Mouse (Mus musculus) megakaryocyte-erythroid progenitor cell, adult 5-6 weeks (primary cell): ENCODE results near the gene Fyb. TPM values are rescaled to one million over a fixed set of nuclear protein-coding genes. Genes with fewer than 3 reads are reported as not detected.

Experiments
- ATAC-seq: replicated peaks from 2 replicates; pipeline ENCODE4 v1.8.0; 2016; ENCODE audit warnings: mild to moderate bottlenecking, inconsistent platforms; ENCODE audit not compliant: severe bottlenecking, poor library complexity, low FRiP score, low TSS enrichment
- total RNA-seq, 2 experiments: library from RNA; stranded (forward) in 1 of 2; stranded (reverse) in 1 of 2; fragments of 200-1000, 215-1000 nt in 1 of 2; fragments of >200 nt in 1 of 2; fragmentation: Nextera tagmentation in 1 of 2; gene quantifications; 2 replicates each; pipeline ENCODE4 v1.2.3; 2014 to 2017

Fyb gene
- total RNA-seq, 2 experiments from 2014 or later, result 41.0 to 91.4 TPM

GRCm38 (mm10) chr15:6590846-6591451 lies 68.3 kb downstream of the Fyb start:
- no peak for ATAC-seq

DNA sequence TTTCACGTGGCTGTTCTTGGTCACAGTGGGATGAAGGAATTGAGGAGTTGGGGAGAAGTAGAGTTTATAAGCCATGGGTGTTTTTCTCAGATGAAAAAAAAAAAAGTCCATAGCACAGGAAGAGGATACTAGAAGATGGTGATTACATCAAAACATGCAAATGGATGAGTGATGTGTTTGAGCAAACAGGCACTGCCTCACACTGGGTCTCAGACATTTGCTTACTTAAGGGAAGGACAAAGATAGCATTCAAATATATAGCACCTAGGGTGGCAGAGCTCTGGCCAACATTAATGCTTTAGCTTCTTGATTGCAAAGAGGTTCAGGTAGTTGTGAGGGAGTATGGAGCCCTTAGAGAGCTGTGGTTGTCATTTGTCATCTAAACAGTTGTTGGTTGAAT lies 68.9 kb downstream of the Fyb start:
- no peak for ATAC-seq

DNA sequence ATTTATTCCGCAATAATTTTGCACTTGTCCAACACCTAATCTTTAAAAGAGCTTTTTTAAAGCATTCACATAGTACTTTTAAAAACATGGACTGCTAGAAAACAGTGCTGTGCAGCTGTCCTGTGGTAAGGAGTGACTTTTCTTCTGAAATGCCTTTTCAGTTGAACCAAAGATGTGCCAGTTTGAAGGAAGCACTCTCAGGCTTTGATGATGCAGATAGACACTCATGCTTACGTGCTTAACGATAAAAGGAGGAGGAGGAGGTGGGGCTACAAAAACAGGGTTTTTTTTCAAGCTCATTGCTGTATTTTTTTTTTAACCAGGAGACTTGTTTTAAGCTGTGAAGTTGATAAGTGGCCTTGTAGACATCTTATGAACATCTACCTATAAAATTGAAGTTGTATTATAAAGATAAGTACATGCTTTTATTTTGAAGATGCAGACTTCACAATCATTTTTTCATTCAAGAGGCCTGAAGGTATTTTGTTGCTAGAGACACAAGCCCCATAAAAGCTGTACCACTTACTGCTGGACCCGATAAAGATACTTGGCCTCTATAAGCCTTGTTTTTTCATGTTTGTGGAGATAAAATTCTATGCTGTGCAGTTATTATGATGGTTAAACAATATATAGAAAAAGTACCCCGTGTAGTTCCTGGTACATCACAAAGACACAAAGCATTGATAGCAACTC lies 70.1 kb downstream of the Fyb start:
- ATAC-seq, result peak; percentile 69

DNA sequence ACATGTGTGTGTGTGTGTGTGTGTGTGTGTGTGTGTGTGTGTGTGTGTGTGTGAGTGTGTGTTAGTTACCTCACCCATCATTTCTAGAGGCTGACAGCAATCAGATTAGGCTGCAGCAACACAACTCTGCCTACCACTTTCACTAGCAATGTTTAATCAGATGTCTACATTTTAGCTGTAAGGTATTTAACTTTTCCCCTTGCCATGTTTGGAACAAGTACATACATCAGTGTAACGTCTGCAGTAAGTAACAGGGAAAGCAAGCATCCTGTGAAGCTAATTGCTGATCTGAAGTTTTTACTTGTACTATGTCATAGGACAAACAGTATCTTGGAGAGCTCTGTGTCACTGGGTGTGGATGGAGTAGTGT lies 70.6 kb downstream of the Fyb start:
- ATAC-seq, result no peak

- ATAC-seq, result no peak
Measured at GRCm38 (mm10) chr15:6598626-6599025, 76.0 kb downstream of the Fyb start.

DNA sequence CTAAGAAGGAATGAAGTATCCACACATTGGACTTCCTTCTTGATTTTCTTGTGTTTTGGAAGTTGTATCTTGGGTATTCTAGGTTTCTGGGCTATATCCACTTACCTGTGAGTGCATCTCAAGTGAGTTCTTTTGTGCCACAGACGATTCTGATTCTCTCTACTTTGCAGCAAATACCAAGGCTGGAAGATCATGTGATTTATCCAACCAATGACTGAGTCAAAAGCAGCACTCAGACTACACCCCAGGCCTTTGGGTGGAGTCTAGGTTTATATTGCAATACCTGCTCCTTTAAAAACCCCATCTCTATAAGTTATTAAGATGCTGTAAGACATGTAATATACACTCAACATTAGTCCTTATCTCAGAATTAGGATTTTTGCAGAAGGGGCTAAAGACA lies 77.7 kb downstream of the Fyb start:
- no peak for ATAC-seq

- peak; percentile 53; the same call in 1 of the 2 replicates for ATAC-seq
Measured at GRCm38 (mm10) chr15:6601330-6601729, 78.7 kb downstream of the Fyb start.

DNA sequence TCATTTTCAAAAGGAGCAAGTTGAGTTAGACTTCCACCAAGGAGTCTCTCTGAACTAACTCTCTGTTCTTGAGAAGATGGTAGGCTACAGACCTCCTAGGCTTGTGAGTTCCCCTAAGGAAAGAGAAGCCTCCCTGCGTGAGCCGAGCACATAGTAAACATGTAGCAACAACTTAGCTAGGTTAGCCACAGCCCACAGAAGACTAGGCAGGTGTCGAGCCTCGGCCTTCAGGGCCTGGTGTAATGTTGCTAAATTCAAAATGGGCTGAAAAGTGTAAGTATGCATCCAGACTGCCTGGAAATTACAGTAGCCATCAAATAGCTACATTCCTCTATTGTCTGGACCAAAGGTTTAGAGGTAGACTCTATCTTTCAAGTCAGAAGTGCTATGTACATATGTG lies 79.3 kb downstream of the Fyb start:
- no peak for ATAC-seq

DNA sequence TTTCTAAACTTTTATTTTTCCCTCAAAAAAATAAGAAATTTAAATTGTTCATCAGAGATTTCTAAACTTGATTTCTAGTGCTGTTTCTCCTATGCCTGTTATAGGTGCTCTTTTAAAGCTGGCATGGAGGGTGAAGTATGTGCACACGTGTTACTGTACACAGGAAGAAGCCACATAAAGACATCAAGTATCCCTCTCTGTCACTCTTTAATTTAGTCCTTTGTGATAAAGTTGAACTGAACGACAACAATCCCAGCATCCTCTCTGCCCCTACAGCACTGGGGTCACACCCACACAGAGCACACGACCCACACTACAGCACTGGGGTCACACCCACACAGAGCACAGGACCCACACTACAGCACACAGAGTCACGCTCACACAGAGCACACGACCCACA lies 88.0 kb downstream of the Fyb start:
- ATAC-seq, result no peak

DNA sequence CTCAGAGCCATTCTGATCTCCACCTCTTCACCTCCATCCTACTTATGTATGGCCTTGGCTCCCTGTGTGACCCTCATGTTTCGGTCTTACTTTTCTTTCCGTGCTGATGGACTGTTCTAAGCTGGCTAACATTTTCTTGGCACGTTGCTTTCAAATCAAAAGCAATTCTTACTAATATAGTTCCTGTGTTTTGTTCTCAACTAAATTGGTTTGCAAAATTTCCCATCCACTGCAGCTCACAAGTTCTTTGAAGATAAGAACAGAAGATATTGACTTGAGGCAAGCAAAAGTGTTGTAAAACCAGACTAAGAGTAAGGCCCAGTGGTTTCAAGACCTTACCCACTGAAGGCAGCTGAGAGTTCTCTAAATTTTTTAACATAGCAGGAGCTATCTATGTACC lies 90.2 kb downstream of the Fyb start:
- no peak for ATAC-seq

DNA sequence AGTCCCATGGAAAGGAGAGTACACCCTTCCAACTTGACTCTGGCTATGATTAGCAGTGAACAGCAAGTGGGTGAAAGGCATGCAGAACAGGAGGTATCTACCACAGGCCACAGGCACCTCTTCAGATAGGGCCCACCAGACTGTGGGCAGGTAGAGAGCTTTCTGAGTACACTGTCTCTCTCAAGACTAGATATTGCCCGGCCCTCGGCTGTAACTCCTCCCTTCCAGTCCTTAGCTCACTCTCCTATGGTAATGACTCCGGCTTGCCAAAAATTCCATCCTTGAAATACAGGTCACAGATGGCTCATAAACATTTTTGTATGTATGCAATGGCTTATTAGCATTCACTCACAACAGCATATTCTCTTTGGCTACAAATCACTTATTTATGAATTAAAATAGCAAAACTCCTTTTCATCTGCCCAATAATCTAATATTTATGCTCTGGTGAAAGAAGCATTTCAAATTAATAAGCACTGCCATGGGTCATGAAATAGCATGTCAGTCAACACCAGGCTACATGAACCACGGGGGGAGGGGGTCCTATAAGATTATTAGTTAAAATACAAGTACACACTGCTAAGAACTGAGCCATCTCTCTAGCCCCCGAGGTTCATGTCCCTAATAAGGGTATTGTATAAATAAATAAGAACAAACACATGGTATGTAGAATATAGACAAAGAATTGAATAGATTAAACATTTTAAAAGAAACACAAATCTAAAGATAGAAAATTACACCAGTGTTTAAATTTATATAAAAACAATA lies 93.9 kb downstream of the Fyb start:
- ATAC-seq, result peak; percentile 44; the same call in 1 of the 2 replicates

GRCm38 (mm10) chr15:6619558-6620316 lies 97.1 kb downstream of the Fyb start:
- no peak for ATAC-seq

GRCm38 (mm10) chr15:6622512-6622911 lies 99.9 kb downstream of the Fyb start:
- peak; percentile 81 for ATAC-seq

DNA sequence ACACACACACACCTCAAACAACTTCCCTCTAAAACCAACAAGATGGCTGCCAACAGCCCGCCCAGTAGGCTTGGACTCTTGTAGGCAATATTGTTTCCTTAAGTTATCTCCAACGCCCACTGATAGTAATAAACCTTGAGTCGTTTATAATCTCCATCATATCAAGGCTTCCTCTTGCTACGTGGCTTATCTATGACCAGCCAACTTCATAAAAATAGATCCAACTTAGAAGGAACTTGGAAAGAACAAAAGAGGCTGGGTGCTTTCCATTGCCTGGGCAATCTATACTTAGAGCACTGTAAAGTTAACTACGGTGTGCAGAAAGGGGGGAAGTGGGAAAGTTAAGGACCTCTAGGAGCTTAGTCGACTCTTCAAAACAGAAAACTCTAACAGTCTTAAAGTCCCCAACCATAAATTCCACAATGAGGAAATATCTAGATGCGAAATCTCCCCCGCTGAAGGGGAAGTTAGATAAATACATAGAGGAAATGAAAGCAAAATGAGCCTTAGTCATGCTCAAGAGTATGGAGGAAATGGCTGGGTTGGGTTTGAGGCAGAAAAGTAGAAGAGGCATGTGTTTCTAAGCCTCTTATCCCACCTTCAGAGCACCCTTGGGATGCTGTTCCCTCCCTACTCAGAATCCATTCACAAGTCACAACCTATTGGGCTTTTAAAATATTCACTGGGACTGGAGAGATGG lies 101.0 kb downstream of the Fyb start:
- ATAC-seq, result 0 out of 2 replicates have a peak, but pooled peaks have one; percentile 15

- no peak for ATAC-seq
Measured at GRCm38 (mm10) chr15:6624365-6625182, 101.9 kb downstream of the Fyb start.

GRCm38 (mm10) chr15:6625607-6626033 lies 103.0 kb downstream of the Fyb start:
- ATAC-seq, result peak; percentile 39; the same call in 1 of the 2 replicates

- no peak for ATAC-seq
Measured at GRCm38 (mm10) chr15:6626123-6626522, 103.5 kb downstream of the Fyb start.

GRCm38 (mm10) chr15:6628431-6629077 lies 105.9 kb downstream of the Fyb start:
- ATAC-seq, result no peak
